Mouse (Mus musculus): ENCODE results near the gene Phkg2.
A peak's percentile ranks its signal among the peaks of the same experiment; 100 is the strongest.

Gene Phkg2

DNA sequence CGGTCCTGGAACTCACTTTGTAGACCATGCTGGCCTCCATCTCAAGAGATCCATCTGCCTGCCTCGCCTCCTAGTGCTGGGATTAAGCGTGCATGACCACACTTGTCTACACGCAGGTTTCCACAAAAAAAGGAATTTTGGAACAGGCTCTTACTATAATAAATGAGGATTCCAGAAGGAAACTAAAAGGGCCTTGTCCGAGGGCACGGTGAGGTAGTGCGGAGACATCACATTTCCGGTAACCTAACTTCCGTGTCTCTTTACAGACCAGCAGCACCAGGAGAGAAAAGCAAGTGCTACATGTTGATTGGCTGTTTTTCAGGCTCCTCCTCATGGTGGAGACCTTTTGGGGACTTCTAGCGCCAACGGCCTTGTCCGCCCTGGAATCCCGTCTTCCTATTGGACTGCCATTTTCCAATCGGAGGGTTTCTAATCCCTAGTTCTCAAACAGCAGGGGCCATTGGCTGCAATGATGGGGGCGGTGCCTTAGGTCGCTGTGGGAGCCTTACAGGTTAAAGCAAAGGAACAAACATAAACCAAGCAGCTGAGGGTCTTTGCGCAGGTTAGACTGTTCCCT lies at the start of gene Phkg2:
Gene Phkg2, plus strand, starts transcription at position 446 of the 577 bp plus-strand sequence.
- peak; percentile 91 to 94 for DNase-seq (ENCODE audit: low spot score in 2 of 2)

- no peak for DNase-seq (ENCODE audit: low spot score in 2 of 2)
Observed at GRCm38 (mm10) chr7:127541671-127542070, 31.5 kb upstream of the Phkg2 start.

DNA sequence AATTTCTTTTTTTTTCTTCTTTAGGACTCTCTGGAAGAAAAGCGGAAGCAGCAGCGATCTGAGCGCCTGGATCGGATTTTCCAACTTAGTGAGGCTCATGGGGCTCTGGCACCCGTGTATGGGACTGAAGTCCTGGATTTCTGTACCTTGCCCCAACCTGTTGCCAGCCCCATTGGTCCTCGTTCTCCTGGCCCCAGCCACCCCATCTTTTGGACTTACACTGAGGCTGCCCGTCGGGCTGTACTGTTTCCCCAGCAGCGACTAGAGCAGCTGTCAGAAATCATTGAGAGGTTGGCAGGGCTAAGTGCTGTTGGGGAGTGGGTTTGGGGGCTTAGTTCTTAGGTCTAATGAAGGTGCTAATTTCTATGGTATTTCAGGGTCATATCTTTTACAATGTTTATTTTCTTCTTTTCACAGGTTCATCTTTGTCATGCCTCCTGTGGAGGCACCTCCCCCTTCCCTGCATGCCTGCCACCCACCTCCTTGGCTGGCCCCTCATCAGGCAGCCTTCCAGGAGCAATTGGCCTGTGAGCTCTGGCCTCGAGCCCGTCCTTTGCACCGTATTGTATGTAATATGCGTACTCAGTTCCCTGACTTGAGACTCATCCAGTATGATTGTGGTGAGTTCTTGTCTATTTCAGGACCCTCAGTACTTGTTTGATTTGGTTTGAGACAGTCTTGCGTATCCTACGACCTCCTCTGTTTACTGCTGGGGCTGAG lies 23.9 kb upstream of the Phkg2 start:
- DNase-seq (ENCODE audit: low spot score in 2 of 2), result no peak

DNA sequence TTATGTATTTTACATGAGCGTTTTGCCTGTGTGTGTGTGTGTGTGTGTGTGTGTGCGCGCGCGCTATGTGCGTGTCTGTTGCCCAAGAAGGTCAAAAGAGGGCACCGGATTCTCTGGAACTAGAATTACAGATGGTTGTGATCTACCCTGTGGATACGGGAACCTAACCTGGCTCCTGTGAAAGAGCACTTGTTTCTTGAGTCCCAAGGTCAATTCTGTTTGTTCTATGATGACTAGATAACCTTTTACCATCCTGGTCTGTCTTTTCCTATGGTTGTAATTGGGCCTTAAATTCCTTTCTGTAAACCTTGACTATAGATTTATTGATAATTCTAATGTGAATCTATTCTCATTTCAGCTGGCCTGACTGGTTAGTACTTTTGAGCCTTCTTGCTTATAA lies 21.6 kb upstream of the Phkg2 start:
- no peak for DNase-seq (ENCODE audit: low spot score in 2 of 2)

GRCm38 (mm10) chr7:127560580-127560979 lies 12.6 kb upstream of the Phkg2 start:
- no peak for DNase-seq (ENCODE audit: low spot score in 2 of 2)

- DNase-seq (ENCODE audit: low spot score in 2 of 2), result no peak
Observed at GRCm38 (mm10) chr7:127561340-127561858, 11.7 kb upstream of the Phkg2 start, which contains the start of gene Tmem265. Tmem265 (plus strand) TSS chr7:127561390.

DNA sequence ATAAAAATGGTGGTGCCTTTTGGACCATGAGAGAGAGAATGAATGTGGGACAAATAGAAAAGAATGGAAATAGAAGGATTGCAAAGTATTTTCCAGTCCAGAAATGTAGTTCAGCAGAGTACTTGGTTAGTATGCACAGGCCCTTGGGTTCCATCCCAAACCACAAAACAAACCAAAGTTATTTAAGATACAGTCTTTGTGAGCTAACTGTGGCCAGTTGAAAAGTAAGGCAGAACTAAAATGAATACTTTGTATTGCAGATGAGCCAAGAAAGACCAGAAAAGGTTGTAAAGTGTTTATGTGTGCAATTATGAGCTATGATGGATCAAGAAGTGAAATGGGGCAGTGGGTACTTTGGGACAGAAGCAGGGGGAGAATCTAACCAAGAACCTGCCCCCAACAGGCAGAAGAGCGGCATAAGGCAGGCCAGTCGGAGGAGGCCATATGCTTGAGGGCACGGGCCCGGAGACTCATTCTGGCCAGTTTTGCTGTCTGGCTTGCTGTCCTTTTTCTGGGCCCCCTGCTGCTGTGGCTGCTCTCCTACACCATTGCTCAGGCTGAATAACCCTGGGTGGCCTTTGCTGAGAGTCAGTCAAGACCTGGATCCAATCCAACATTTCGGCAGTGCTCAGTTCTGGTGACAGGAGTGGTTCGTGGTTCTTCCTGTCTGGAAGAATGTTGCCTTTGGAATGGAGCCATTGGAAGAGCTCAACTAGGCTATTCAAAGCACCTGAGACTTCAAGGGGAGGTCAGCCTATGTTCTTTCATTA lies 8.6 kb upstream of the Phkg2 start:
- no peak for DNase-seq (ENCODE audit: low spot score in 2 of 2)

- no peak for DNase-seq (ENCODE audit: low spot score in 2 of 2)
Observed at GRCm38 (mm10) chr7:127573503-127574008, 416 bp downstream of the Phkg2 start.

- no peak for DNase-seq (ENCODE audit: low spot score in 2 of 2)
Observed at GRCm38 (mm10) chr7:127574115-127574514, 975 bp downstream of the Phkg2 start.

DNA sequence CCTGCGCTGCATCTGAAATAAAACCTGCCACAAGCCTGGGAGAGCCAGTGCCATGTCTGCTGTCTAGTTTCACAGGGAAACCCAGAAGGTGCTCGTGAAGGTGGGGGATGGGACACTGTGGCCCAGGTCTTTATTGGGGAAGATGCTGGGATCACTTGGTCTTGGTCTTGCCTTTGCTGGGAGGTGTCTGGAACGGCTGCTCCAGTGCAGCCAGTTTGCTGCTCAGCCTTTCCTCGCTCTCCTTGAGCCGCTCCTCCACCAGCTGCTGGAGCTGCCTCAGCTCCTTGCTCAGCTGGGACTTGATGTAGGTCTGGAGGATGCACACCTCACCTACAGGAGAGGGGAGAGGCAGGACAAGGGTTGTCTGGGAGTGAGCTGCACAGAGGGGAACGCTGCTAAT lies 10.1 kb downstream of the Phkg2 start:
- no peak for DNase-seq (ENCODE audit: low spot score in 2 of 2)

DNA sequence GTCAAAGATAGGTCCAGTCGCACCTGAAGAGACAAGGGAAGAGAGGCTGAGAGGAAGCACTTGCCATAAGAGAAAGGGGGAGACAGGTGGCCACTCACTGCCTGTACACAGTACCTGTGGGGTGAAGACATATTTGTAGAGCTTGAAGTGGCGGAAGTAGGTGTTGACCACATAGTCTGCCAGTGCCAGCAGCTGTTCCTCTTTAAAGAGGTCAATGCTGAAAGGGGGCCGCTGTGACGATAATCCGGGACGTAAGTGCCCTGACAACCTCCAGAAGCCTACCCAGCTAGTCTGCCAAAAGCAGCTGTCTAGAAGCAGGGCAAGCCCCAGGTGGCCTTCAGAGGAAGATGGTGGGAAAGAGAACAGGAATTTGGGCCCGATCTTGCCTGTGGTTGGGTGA lies 11.9 kb downstream of the Phkg2 start:
- no peak for DNase-seq (ENCODE audit: low spot score in 2 of 2)

DNA sequence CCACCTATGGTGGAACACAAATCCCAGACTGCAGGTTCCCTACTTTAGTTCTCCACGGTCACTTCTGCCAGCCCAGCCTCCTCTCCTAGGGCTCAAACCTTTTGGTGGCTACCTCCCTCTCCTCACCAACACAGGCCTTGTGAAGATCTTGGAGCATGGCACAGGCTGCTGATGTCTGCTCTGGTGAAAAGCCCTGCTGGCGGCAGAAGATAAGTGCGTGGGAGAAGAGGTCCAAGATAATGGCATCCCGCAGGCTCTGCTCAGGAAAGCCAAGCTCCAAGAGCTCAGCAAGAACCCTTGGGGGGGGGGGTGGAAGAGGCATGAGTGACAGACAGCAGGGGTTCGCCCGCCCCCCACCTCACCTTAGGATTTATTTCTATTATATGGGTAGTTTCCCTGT lies 13.0 kb downstream of the Phkg2 start:
- DNase-seq (ENCODE audit: low spot score in 2 of 2), result no peak

- DNase-seq (ENCODE audit: low spot score in 2 of 2), result no peak
Observed at GRCm38 (mm10) chr7:127587196-127587595, 14.1 kb downstream of the Phkg2 start.

DNA sequence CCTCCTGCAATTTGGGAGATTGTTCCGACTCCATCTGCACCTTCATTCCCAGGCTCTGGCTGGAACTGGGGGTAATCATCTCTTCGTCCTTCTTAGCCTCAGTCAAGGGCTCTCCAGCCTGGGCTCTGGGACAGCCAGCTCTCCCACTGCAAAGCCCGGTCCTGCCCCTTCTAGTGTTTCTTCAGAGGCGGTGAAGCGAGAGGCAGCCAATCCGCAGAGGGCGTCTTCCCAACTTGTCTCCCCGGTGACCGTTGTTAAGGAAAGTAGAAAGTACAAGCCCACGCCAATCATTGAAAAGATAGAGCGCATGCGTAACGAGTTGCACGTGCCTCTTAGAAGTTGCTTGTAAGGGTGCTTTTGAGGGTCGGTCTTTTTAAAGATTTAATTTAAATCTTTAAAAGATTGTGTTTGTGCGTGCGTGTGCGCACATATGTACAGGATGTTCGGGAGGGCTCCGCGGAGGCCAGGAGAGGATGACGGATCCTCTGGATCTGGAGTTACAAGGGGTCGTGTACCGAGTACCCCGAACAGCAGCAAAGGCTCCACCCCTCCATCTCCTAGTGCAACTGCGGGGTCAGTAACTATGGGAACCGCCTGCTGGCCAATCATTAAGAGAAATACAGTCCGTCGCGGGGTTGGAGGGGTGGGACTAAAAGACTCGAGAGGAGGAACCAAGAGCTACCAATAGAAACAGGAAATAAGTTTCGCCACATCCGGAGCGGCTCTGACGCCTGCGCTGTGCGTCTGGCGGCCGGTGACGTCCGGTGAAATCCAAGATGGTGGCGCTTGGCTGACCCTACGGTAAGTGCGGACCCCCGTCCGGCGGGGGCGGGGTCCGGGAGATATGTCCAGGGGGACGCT lies 15.1 kb downstream of the Phkg2 start, which contains the start of the genes Ccdc189 and Rnf40:
Gene Ccdc189, minus strand, starts transcription at position 585 of the 861 bp plus-strand sequence.
Gene Rnf40, plus strand, starts transcription at position 757 of the 861 bp plus-strand sequence.
- peak; percentile 95 to 98 for DNase-seq (ENCODE audit: low spot score in 2 of 2)

- no peak for DNase-seq (ENCODE audit: low spot score in 2 of 2)
Observed at GRCm38 (mm10) chr7:127588901-127589300, 15.8 kb downstream of the Phkg2 start.

GRCm38 (mm10) chr7:127589637-127590036 lies 16.5 kb downstream of the Phkg2 start:
- no peak for DNase-seq (ENCODE audit: low spot score in 2 of 2)

DNA sequence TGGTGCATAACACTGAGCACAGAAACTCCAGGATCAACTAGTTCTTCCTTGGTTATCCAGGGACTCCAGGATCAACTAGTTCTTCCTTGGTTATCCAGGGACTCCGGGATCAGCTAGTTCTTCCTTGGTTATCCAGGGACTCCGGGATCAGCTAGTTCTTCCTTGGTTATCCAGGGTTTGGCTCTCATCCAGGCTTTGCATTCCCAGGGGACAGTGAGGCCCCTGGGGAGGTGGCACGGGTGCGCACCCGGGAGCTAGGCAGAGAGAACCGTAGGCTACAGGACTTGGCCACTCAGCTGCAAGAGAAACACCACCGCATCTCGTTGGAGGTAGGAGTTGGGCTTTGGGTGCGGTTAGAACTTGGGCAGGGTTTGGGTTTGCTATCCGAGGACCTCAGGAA lies 18.0 kb downstream of the Phkg2 start:
- DNase-seq (ENCODE audit: low spot score in 2 of 2), result no peak

- DNase-seq (ENCODE audit: low spot score in 2 of 2), result no peak
Observed at GRCm38 (mm10) chr7:127592575-127592974, 19.4 kb downstream of the Phkg2 start.

- no peak for DNase-seq (ENCODE audit: low spot score in 2 of 2)
Observed at GRCm38 (mm10) chr7:127596747-127597146, 23.6 kb downstream of the Phkg2 start.

- DNase-seq (ENCODE audit: low spot score in 2 of 2), result no peak
Observed at GRCm38 (mm10) chr7:127600612-127601011, 27.5 kb downstream of the Phkg2 start.

DNA sequence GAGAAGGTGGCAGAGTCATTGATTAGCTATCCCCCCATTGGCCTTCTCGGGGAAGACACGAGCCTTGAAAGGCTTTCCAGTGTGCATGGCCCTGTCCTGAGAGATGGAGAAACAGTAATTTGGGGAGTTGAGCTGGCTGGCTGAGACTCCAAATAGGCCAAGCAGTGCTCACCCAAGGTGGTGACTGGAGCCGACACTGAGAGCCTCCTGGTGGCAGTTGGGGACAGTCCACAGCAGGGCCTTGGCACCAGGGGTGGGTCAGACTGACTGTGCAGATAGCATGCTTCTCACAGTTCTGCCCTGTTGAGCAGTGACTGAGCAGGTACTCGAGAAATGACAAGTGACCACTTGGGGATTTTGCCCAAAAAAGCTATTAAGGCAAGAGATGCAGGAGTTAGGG lies 28.6 kb downstream of the Phkg2 start:
- no peak for DNase-seq (ENCODE audit: low spot score in 2 of 2)

Measured in right cerebral cortex, postnatal 36 days (tissue).